Mouse (Mus musculus) intestine, postnatal 0 days (tissue): Measurements from ENCODE around the gene Rnf5. TPM values are rescaled to one million over a fixed set of nuclear protein-coding genes. Genes with fewer than 3 reads are reported as not detected.
A peak's percentile ranks its signal among the peaks of the same experiment; 100 is the strongest.

ENCODE experiments used
- ATAC-seq: fragments of 200-750 bp; cut with Nextera tagmentation; 2 replicates; pipeline ENCODE4 v1.8.0; 2017; ENCODE audit warnings: mild to moderate bottlenecking, moderate TSS enrichment, moderate library complexity
- H3K27ac ChIP-seq: fragments of 300-500 bp; sonication (generic); 2 replicates; pipeline ENCODE4 v1.5.1; 2014; ENCODE audit warnings: mild to moderate bottlenecking, low read depth, low read length, moderate library complexity
- H3K27me3 ChIP-seq: fragments of 300-500 bp; sonication (generic); replicated peaks from 2 replicates; pipeline ENCODE4 v1.6.1; 2014; ENCODE audit warnings: low read length, mixed read lengths; ENCODE audit not compliant: control insufficient read depth, insufficient read depth
- H3K36me3 ChIP-seq: fragments of 300-500 bp; sonication (generic); 2 replicates; pipeline ENCODE4 v1.6.1; 2014; ENCODE audit warnings: mild to moderate bottlenecking, moderate library complexity; ENCODE audit not compliant: control insufficient read depth, insufficient read depth
- H3K4me1 ChIP-seq: fragments of 300-500 bp; sonication (generic); replicated peaks from 2 replicates; pipeline ENCODE4 v1.6.1; 2014; ENCODE audit warnings: antibody characterized with exemption, low read length, mixed read lengths; ENCODE audit not compliant: control insufficient read depth, insufficient read depth
- H3K4me2 ChIP-seq: fragments of 300-500 bp; sonication (generic); replicated peaks from 2 replicates; pipeline ENCODE4 v1.6.1; 2014; ENCODE audit warnings: low read depth, mild to moderate bottlenecking, moderate library complexity
- H3K4me3 ChIP-seq: fragments of 300-500 bp; sonication (generic); 2 replicates; pipeline ENCODE4 v1.5.1; 2014; ENCODE audit warnings: low read depth, low read length
- H3K9ac ChIP-seq: fragments of 300-500 bp; sonication (generic); 2 replicates; pipeline ENCODE4 v1.6.1; 2014; ENCODE audit warnings: mild to moderate bottlenecking, low read depth, low read length
- H3K9me3 ChIP-seq: fragments of 300-500 bp; sonication (generic); 2 replicates; pipeline ENCODE4 v1.6.1; 2016; ENCODE audit warnings: mixed run types; ENCODE audit not compliant: control insufficient read depth
- CTCF ChIP-seq: sonication (generic); IDR thresholded peaks from 2 replicates; pipeline ENCODE4 v1.5.1; 2016; ENCODE audit warnings: low read depth, mild to moderate bottlenecking, control low read depth, antibody characterized with exemption, moderate library complexity
- WGBS: fragments of 180-500 bp; shearing (Covaris S2); extraction: QIAGEN DNeasy Blood & Tissue Kit; methylation state at CpG from one replicate; pipeline ENCODE4 v1.1.7; 2014; 5-methylcytosine and 5-hydroxymethylcytosine counted together
- polyA plus RNA-seq: library from polyadenylated mRNA; unstranded; fragments of >200 nt; fragmentation: Nextera tagmentation; extraction: Ambion mirVana; gene quantifications from 2 replicates; pipeline ENCODE4 v1.2.1, GENCODE M21; 2015

Rnf5 gene
- polyA plus RNA-seq, 1 experiment from 2014 or later = 123 TPM

DNA sequence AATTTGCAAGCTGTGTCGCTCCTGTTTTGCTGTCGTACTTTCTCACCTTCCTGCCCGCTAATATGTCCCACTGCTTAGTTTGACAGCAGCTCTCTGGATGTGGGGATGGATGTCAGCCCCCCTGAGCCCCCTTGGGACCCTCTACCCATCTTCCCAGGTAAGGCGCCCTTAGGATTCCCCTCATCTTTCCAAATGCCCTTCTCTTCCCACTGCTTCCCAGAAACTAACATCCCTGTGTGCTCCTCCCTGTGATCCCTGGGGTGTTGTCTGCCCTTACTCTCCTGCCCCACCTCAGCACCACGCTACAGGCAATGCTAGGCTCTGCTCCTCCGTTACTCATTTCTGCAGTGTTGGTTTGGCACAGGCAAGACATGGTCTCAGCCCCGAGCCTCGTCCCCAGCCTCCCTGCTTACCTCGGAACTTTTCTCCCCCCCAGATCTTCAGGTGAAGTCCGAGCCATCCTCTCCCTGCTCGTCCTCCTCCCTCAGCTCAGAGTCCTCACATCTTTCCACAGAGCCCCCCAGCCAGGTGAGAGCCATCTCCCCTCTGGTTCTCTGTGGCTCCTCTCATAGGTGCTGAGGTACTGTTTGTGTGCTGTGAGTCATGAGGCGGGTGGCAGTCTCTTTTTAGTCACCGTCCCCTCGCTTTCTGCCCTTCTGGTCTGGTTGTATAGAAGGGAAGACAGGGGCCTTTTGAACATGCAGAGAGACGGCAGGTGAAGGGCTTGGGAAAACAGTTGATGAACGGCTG lies 44.8 kb upstream of the Rnf5 start:
- H3K9me3 ChIP-seq = no peaks in the 10 kb centered on the region
- no peak for TF ChIP-seq CTCF
- H3K27ac ChIP-seq = no peak overlapping the region
- ATAC-seq = no peak
- no peaks in the 10 kb centered on the region for H3K27me3 ChIP-seq
- no peak overlapping the region for H3K9ac ChIP-seq
- H3K4me2 ChIP-seq = peak overlapping the region; percentile 92
- H3K36me3 ChIP-seq = peaks cover 28% of the 10 kb centered on the region
- H3K4me1 ChIP-seq = 0 out of 2 replicates have a peak, but pooled peaks cover 4% of the 10 kb centered on the region
- 86% methylated on average over 16 of the region's 16 CpGs for WGBS
- H3K4me3 ChIP-seq = no peak overlapping the region; the same call in 1 of the 2 replicates

DNA sequence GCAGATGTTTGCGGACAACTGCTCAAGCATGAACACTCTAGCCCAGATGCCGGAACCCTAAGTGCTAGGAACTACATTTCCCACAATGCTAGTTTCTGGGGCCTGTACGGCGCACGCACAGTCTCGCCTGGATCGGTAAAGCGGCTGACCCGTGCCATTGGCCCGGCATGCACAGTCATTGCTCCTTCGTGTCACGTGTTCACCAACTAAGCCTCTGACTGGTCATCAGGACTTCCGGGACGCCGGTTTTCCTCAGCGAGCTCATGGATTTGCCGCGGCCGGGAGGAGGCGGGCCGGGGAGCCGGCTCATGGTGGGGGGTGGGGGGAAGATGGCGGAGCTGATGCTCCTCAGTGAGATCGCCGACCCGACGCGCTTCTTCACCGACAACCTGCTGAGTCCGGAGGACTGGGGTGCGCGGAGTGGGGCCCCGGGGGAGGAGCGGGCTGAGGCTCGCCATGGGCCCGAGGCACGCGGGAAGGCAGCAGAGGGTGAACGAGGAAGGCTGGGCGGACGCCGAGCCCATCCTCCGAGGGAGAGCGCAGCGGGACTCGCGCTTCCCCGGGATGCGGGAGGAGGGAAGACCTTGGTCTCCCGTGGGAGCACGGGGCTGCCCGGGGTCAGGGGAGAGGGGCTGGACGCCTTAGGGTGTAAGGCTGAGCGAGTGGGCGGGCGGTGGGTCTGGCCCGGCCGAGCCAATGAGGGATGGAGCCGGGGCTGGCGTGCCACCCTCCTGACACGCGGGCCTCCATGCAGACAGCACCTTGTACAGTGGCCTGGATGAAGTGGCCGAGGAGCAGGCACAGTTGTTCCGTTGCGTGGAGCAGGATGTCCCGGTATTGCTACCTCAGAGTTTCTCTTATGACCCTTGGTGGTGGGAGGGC lies 43.7 kb upstream of the Rnf5 start, which contains the start of gene Atf6b:
Gene Atf6b, plus strand, starts transcription at position 241 of the 882 bp plus-strand sequence.
- Histone ChIP-seq H3K27ac (peak within 1 kb of the TSS; percentile 47; the same call in 1 of the 2 replicates), H3K4me2 (peak within 1 kb of the TSS; percentile 92), H3K36me3 (peaks cover 16% of the 10 kb centered on the region), H3K9ac (peak within 1 kb of the TSS; percentile 81), H3K4me3 (peak within 1 kb of the TSS; percentile 97), H3K9me3 (no peaks in the 10 kb centered on the region), H3K27me3 (no peaks in the 10 kb centered on the region), H3K4me1 (0 out of 2 replicates have a peak, but pooled peaks cover 4% of the 10 kb centered on the region)
- WGBS = under 1% methylated on average over 65 of the region's 66 CpGs
- ATAC-seq = peak; percentile 97
- no peak for TF ChIP-seq CTCF

DNA sequence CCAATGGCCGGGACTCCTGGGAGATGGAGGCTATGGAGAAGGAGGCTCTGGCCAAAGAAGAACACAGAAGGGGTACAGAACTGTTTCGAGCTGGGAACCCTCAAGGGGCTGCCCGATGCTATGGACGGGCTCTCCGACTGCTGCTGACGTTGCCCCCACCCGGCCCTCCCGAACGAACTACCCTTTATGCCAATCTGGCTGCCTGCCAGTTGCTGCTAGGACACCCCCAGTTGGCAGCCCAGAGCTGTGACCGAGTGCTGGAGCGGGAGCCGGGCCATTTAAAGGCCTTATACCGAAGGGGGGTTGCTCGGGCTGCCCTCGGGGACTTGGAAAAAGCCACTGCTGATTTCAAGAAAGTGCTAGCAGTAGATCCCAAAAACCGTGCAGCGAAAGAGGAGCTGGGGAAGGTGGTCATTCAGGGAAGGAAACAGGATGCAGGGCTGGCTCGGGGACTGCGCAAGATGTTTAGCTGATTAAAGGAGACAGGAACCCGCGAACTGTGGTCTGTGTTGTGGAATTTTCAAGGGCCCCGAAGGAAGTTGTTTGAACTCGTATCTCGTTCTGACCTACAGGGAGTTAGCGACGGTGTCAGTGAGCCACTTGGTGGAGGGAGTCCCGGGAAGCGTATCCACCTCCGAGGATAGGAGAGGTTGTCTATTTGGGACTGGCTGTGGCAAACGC lies 42.5 kb upstream of the Rnf5 start:
- no peak for ATAC-seq
- WGBS = 85% methylated on average over 30 of the region's 30 CpGs
- 0 out of 2 replicates have a peak, but pooled peaks cover 7% of the 10 kb centered on the region for H3K4me1 ChIP-seq
- TF ChIP-seq CTCF = no peak
- H3K9me3 ChIP-seq = no peaks in the 10 kb centered on the region
- no peak overlapping the region for H3K9ac ChIP-seq
- peaks cover 9% of the 10 kb centered on the region for H3K36me3 ChIP-seq
- no peak overlapping the region for H3K4me3 ChIP-seq
- no peak overlapping the region for H3K27ac ChIP-seq
- H3K4me2 ChIP-seq = peak overlapping the region; percentile 48; the same call in 1 of the 2 replicates
- no peaks in the 10 kb centered on the region for H3K27me3 ChIP-seq

DNA sequence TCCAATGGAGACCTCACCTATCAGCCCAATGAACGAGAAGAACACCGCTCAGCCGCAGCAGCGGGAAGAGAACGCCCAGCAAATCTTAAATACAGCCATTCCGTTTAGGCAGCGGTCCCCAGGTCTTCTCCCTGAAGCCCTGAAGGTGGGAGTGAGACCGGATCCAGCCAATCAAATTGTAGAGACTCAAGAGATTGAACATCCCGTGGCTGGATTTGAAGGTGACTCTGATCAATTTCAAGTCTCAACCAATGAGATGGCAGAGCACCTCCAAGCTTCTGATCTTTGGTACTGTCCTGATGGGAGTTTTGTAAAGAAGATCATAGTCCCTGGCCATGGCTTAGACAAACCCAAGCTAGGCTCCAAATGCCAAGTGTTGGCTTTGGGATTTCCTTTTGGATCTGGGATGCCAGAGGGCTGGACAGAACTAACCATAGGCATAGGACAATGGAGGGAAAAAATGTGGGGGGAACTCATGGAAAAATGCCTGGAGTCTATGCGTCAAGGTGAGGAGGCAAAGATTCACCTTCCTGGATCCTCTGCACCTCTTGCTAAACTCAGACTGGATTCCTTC lies 41.9 kb upstream of the Rnf5 start:
- Histone ChIP-seq H3K4me3 (peak overlapping the region; percentile 56), H3K27ac (no peak overlapping the region)
- ATAC-seq = no peak

DNA sequence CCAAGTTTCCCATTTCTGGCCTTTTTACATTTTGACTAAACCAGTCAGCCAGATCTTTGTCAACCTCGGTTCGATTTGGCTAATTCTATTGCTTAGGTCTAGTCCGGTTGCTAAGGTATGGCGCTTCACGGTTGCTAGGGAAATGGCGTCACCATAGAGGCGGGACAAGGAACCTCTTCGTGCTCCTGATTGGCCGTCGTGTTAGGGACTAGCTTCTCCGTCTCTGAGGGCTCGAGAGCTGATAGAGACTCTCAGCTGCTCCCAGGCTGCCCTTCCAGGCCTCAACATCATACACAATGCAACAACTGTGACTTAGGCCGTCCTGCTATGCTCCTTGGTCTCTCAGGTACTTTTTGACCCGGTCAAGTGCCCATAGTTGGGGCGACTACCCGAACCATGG lies 41.1 kb upstream of the Rnf5 start, which contains the start of gene Fkbpl:
Gene Fkbpl, plus strand, starts transcription at position 157 of the 400 bp plus-strand sequence.
- Histone ChIP-seq H3K4me2 (peak within 1 kb of the TSS; percentile 80), H3K4me3 (peak within 1 kb of the TSS; percentile 56), H3K36me3 (no peaks in the 10 kb centered on the region; the same call in 1 of the 2 replicates), H3K9ac (peak within 1 kb of the TSS; percentile 57), H3K27ac (0 out of 2 replicates have a peak within 1 kb of the TSS, but pooled peaks have one; percentile 41), H3K9me3 (no peaks in the 10 kb centered on the region), H3K4me1 (0 out of 2 replicates have a peak, but pooled peaks cover 7% of the 10 kb centered on the region), H3K27me3 (no peaks in the 10 kb centered on the region)
- under 1% methylated on average over 16 of the region's 16 CpGs for whole genome bisulfite sequencing
- no peak for TF ChIP-seq CTCF
- peak; percentile 70 for ATAC-seq

More for the DNA sequence above, 41.9 kb upstream of the Rnf5 start:
- no peaks in the 10 kb centered on the region for H3K9me3 ChIP-seq
- peak overlapping the region; percentile 80 for H3K4me2 ChIP-seq
- 44% methylated on average over 10 of the region's 10 CpGs for WGBS
- 0 out of 2 replicates have a peak, but pooled peaks cover 7% of the 10 kb centered on the region for H3K4me1 ChIP-seq
- peak overlapping the region; percentile 57 for H3K9ac ChIP-seq
- no peak for TF ChIP-seq CTCF
- no peaks in the 10 kb centered on the region for H3K27me3 ChIP-seq
- H3K36me3 ChIP-seq = peaks cover 7% of the 10 kb centered on the region
